ENCODE assay signal across 9 mouse cellular contexts in genomic region chr4:97752276-97753010, GRCm38 (mm10). TPM values are rescaled to one million over a fixed set of nuclear protein-coding genes. Genes with fewer than 3 reads are reported as not detected.
DNase-seq lines count a peak whose midpoint lies in the region; ATAC-seq and TF ChIP-seq lines count a peak whose summit lies in the region.
"Had no signal": no experiment of that assay in that cellular context is flagged by ENCODE, and none has a peak within 500 bp of the region (broad histone marks: within the 10 kb centered on the region; RNA-seq: fewer than 3 reads in every experiment).

No protein-coding gene starts in this region.

- H3K4me3 ChIP-seq in lung, adult 2 months (replicated peaks; ENCODE audit: extremely low read depth, low read depth, low read length), result peak overlapping the region; percentile 74
- peak overlapping the region; percentile 39 for H3K4me3 ChIP-seq in forebrain, postnatal 0 days (ENCODE audit: low read depth, low read length)
- H3K4me3 ChIP-seq in liver, embryonic 11.5 days (ENCODE audit: low read depth, low read length), result peak overlapping the region; percentile 52
- H3K4me3 ChIP-seq in neural tube, embryonic 15.5 days (replicated peaks), result peak overlapping the region; percentile 38
- no peak overlapping the region for H3K4me3 ChIP-seq in cerebellum, adult 2 months (replicated peaks; ENCODE audit: insufficient read depth, low read depth, low read length)

- ATAC-seq in forebrain, postnatal 0 days, result no peak
- no peak for ATAC-seq in liver, embryonic 11.5 days (replicated peaks; ENCODE audit: low FRiP score)
- ATAC-seq in neural tube, embryonic 15.5 days (ENCODE audit: low FRiP score), result no peak
- ATAC-seq: Patski had no signal

- H3K27ac ChIP-seq in forebrain, postnatal 0 days (ENCODE audit: low read depth, low read length), result peak overlapping the region; percentile 76; the same call in 1 of the 2 replicates
- H3K27ac ChIP-seq in liver, embryonic 11.5 days (ENCODE audit: low read depth, low read length), result no peak overlapping the region
- H3K27ac ChIP-seq in neural tube, embryonic 15.5 days (replicated peaks), result peak overlapping the region; percentile 60
- no peak overlapping the region for H3K27ac ChIP-seq in cerebellum, adult 2 months (ENCODE audit: insufficient read depth, low read length)

- H3K9me3 ChIP-seq in forebrain, postnatal 0 days (ENCODE audit: low read length), result no peaks in the 10 kb centered on the region
- H3K9me3 ChIP-seq in liver, embryonic 11.5 days (ENCODE audit: control insufficient read depth, low read length), result no peaks in the 10 kb centered on the region
- H3K9me3 ChIP-seq in neural tube, embryonic 15.5 days (replicated peaks), result no peaks in the 10 kb centered on the region

- H3K9ac ChIP-seq in forebrain, postnatal 0 days, result peak overlapping the region; percentile 37; the same call in 1 of the 2 replicates
- H3K9ac ChIP-seq in liver, embryonic 11.5 days (ENCODE audit: low read depth, low read length), result no peak overlapping the region; the same call in 1 of the 2 replicates
- H3K9ac ChIP-seq in neural tube, embryonic 15.5 days (replicated peaks), result no peak overlapping the region

- 0 out of 2 replicates have a peak, but pooled peaks cover 4% of the 10 kb centered on the region for H3K27me3 ChIP-seq in forebrain, postnatal 0 days (ENCODE audit: insufficient read depth, low read length)
- peaks cover 50% of the 10 kb centered on the region for H3K27me3 ChIP-seq in liver, embryonic 11.5 days (replicated peaks; ENCODE audit: control insufficient read depth, insufficient read depth, low read length)
- peaks cover 26% of the 10 kb centered on the region for H3K27me3 ChIP-seq in neural tube, embryonic 15.5 days (replicated peaks)
- H3K27me3 ChIP-seq in cerebellum, adult 2 months (ENCODE audit: control insufficient read depth, insufficient read depth, low read length), result no peaks in the 10 kb centered on the region
- H3K27me3 ChIP-seq: Patski had no signal

- no peak for TF ChIP-seq CTCF in lung, adult 2 months (IDR thresholded peaks at IDR 0.05; ENCODE audit: insufficient read depth, low read length)
- no peak for TF ChIP-seq CTCF in forebrain, postnatal 0 days (IDR thresholded peaks at IDR 0.05; ENCODE audit: low read depth)
- no peak for TF ChIP-seq CTCF in cerebellum, adult 2 months (IDR thresholded peaks at IDR 0.05; ENCODE audit: borderline replicate concordance, insufficient read depth, low read depth, low read length)

- 34% methylated on average over 5 of the region's 5 CpGs for WGBS in lung, adult 2 months
- WGBS in forebrain, postnatal 0 days, result 28% methylated on average over 5 of the region's 5 CpGs
- 28% methylated on average over 5 of the region's 5 CpGs for WGBS in liver, embryonic 11.5 days
- WGBS in neural tube, embryonic 15.5 days, result 21% methylated on average over 5 of the region's 5 CpGs
- WGBS in cerebellum, adult 2 months, result 76% methylated on average over 5 of the region's 5 CpGs

- no peak for DNase-seq in lung, adult 2 months
- DNase-seq in lung, postnatal 25 days (ENCODE audit: low spot score), result no peak
- DNase-seq in forebrain, postnatal 0 days, result no peak
- DNase-seq in liver, embryonic 11.5 days (ENCODE audit: low spot score), result no peak
- DNase-seq in layer of hippocampus, adult 8-10 months (ENCODE audit: low spot score in 2 of 2), result no peak
- no peak for DNase-seq in urinary bladder, adult 18-20 months (ENCODE audit: low spot score in 2 of 2)
- DNase-seq in cerebellum, adult 2 months, result no peak

- TF ChIP-seq POLR2A in lung, adult 2 months (IDR thresholded peaks at IDR 0.05; ENCODE audit: borderline replicate concordance, extremely low read depth, low read depth, low read length), result no peak
- no peak for TF ChIP-seq POLR2A in cerebellum, adult 2 months (IDR thresholded peaks at IDR 0.05; ENCODE audit: borderline replicate concordance, insufficient read depth, low read length)

- peak overlapping the region; percentile 87 for H3K4me2 ChIP-seq in forebrain, postnatal 0 days (ENCODE audit: low read depth)
- H3K4me2 ChIP-seq in liver, embryonic 11.5 days, result peak overlapping the region; percentile 94
- peak overlapping the region; percentile 79 for H3K4me2 ChIP-seq in neural tube, embryonic 15.5 days

- H3K4me1 ChIP-seq in lung, adult 2 months (ENCODE audit: control insufficient read depth, insufficient read depth, low read length), result peaks cover 11% of the 10 kb centered on the region
- H3K4me1 ChIP-seq in forebrain, postnatal 0 days (ENCODE audit: insufficient read depth), result no peaks in the 10 kb centered on the region
- H3K4me1 ChIP-seq in liver, embryonic 11.5 days (replicated peaks; ENCODE audit: control insufficient read depth, insufficient read depth, low read length), result no peaks in the 10 kb centered on the region
- H3K4me1 ChIP-seq in neural tube, embryonic 15.5 days, result peaks cover 25% of the 10 kb centered on the region
- no peaks in the 10 kb centered on the region for H3K4me1 ChIP-seq in cerebellum, adult 2 months (ENCODE audit: control insufficient read depth, insufficient read depth, low read length)

- no peaks in the 10 kb centered on the region for H3K36me3 ChIP-seq in forebrain, postnatal 0 days (ENCODE audit: insufficient read depth)
- no peaks in the 10 kb centered on the region for H3K36me3 ChIP-seq in liver, embryonic 11.5 days (ENCODE audit: control insufficient read depth, insufficient read depth, low read length)
- H3K36me3 ChIP-seq in neural tube, embryonic 15.5 days, result no peaks in the 10 kb centered on the region

RNA-seq across cellular contexts. Expression of gene Nfia, which starts 20.1 kb away (rescaled TPM):
- polyA plus RNA-seq in lung, adult 2 months (2012; rRNA removed), result 52.7 and 57.7 TPM in 2 replicates
- total RNA-seq in forebrain, postnatal 0 days (2014; rRNA removed), result 44.1 and 51.2 TPM in 2 replicates
- polyA plus RNA-seq in forebrain, postnatal 0 days (2015; fragmentation: Nextera tagmentation; extraction: Ambion mirVana), result 38.2 and 57.5 TPM in 2 replicates
- polyA plus RNA-seq in liver, embryonic 11.5 days (2014; fragmentation: Nextera tagmentation; extraction: Ambion mirVana), result 8.7 and 11.3 TPM in 2 replicates
- polyA plus RNA-seq in neural tube, embryonic 15.5 days (2015; fragmentation: Nextera tagmentation; extraction: Ambion mirVana), result 36.0 and 38.5 TPM in 2 replicates
- 100 to 1,000 TPM in 1 of 4 experiments, 10 to 100 TPM in 3; 94.9 to 110 (median 97.8) TPM for total RNA-seq in layer of hippocampus, adult 8-10 months (2022)
- polyA plus RNA-seq in cerebellum, adult 2 months (2012; rRNA removed), result 41.2 and 55.0 TPM in 2 replicates

RNA-seq across cellular contexts. Expression of gene E130114P18Rik, which starts 25.4 kb away (rescaled TPM):
- 0.17 TPM in 1 of 2 replicates, not detected in the other for polyA plus RNA-seq in lung, adult 2 months (2012; rRNA removed)
- total RNA-seq in forebrain, postnatal 0 days (2014; rRNA removed), result 12.9 and 15.2 TPM in 2 replicates
- polyA plus RNA-seq in forebrain, postnatal 0 days (2015; fragmentation: Nextera tagmentation; extraction: Ambion mirVana), result 19.3 and 20.7 TPM in 2 replicates
- 0.60 and 0.68 TPM in 2 replicates for polyA plus RNA-seq in liver, embryonic 11.5 days (2014; fragmentation: Nextera tagmentation; extraction: Ambion mirVana)
- polyA plus RNA-seq in neural tube, embryonic 15.5 days (2015; fragmentation: Nextera tagmentation; extraction: Ambion mirVana), result 13.5 and 18.4 TPM in 2 replicates
- total RNA-seq in layer of hippocampus, adult 8-10 months (2022), result 1 to 10 TPM; 6.7 to 9.3 (median 7.9) TPM
- polyA plus RNA-seq in cerebellum, adult 2 months (2012; rRNA removed), result 14.9 and 17.1 TPM in 2 replicates

Comparison
In these comparisons a context has a peak if more than half of its experiments do, and no peak if none do; other contexts are left out.
1. H3K27ac ChIP-seq: peak in forebrain, postnatal 0 days (single experiment) and neural tube, embryonic 15.5 days (single experiment); none in liver, embryonic 11.5 days (single experiment) and cerebellum, adult 2 months (single experiment).
2. Peak in every context shown above with its lines, with median percentiles within 50 percentile points of each other: H3K4me2 ChIP-seq.